Mouse (Mus musculus) right cerebral cortex, postnatal 36 days (tissue): Measurements from ENCODE around the gene Pknox1.

Experiments
- DNase-seq, 2 experiments: peaks; one replicate each; pipeline ENCODE4 v3.0.0; 2022; ENCODE audit warnings: low spot score in 2 of 2, mixed read lengths in 1 of 2

Gene Pknox1

GRCm38 (mm10) chr17:31646199-31647002 lies 81.9 kb downstream of the Pknox1 start:
- no peak for DNase-seq

- DNase-seq: no peak
Measured at GRCm38 (mm10) chr17:31652152-31652551, 87.6 kb downstream of the Pknox1 start.

GRCm38 (mm10) chr17:31653277-31653676 lies 88.7 kb downstream of the Pknox1 start:
- no peak for DNase-seq

- no peak for DNase-seq
Measured at GRCm38 (mm10) chr17:31655366-31655765, 90.8 kb downstream of the Pknox1 start.

GRCm38 (mm10) chr17:31656682-31657081 lies 92.1 kb downstream of the Pknox1 start:
- no peak for DNase-seq
